Mouse (Mus musculus): ENCODE results near the gene Ost4. TPM values are rescaled to one million over a fixed set of nuclear protein-coding genes. Genes with fewer than 3 reads are reported as not detected.

Gene Ost4
- polyA plus RNA-seq, 1 experiment from 2014 or later, result 246 TPM

DNA sequence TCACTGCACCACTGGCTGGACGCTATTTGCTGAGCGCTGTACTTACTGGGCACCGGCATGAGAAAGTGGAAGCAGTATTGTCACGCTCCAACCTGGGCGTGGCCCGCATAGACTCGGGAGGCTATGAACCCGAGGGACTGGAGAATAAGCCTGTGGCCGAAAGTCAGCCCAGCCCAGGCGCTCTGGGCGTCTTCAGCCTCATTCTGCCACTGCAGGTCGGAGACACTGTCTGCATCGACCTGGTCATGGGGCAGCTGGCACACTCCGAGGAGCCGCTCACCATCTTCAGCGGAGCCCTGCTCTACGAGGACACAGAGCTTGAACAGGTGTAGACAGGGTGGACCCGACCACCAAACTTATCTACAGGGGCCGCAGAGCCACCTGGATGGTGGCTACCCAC, 13.0 kb upstream of the Ost4 start:
- Histone ChIP-seq H3K27me3 (ENCODE audit: control insufficient read depth, insufficient read depth, low read length) (no peaks in the 10 kb centered on the region; the same call in 1 of the 2 replicates), H3K9me3 (ENCODE audit: control insufficient read depth, low read length) (no peaks in the 10 kb centered on the region), H3K36me3 (ENCODE audit: control insufficient read depth, insufficient read depth, low read length) (no peaks in the 10 kb centered on the region), H3K4me1 (ENCODE audit: control insufficient read depth, insufficient read depth, low read length) (peaks cover 11% of the 10 kb centered on the region), H3K4me3 (replicated peaks; ENCODE audit: low read depth, low read length) (no peak overlapping the region), H3K9ac (replicated peaks; ENCODE audit: low read length) (no peak overlapping the region), H3K4me2 (ENCODE audit: low read length) (peak overlapping the region; percentile 81; the same call in 1 of the 2 replicates), H3K27ac (replicated peaks; ENCODE audit: low read depth, low read length) (no peak overlapping the region)
- no peak for DNase-seq
- 59% methylated on average over 19 of the region's 19 CpGs for WGBS
- ATAC-seq (ENCODE audit: low FRiP score, low TSS enrichment), result no peak

DNA sequence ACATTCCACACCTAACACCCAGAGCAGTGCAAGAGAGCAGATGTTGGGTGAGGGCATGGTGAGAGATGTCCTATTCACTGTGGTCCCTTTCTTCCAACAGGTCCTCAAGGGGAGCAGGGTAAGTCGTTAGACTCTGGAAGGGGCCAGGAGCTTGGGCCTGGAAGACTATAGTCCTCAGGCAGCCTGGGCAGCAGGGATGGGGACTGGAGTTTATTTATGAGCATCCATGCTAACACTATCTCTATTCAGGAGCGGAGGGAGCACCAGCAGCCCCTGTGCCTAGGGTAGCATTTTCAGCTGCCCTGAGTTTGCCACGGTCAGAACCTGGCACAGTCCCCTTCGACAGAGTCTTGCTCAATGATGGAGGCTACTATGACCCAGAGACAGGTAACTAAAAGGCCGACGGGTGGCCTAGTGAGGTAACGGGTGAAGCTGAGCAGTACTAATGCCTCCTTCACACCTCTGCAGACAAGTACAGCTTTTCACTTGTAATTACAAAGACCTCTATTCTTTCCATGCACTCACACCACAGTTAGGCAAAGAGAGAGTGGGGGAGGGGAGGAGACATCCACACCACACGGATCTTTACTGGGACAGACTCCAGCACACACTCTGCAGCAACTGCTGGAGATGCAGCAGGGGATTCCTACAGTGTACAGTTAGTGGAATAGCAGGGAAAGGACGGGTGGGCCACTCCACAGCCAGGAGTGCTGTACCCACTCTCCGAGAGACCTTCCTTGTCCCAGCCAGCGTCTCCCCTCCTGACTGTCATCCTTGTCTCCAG, 12.4 kb upstream of the Ost4 start:
- H3K9me3 ChIP-seq (ENCODE audit: control insufficient read depth, low read length), result no peaks in the 10 kb centered on the region
- peaks cover 13% of the 10 kb centered on the region for H3K4me1 ChIP-seq (ENCODE audit: control insufficient read depth, insufficient read depth, low read length)
- H3K27me3 ChIP-seq (ENCODE audit: control insufficient read depth, insufficient read depth, low read length), result no peaks in the 10 kb centered on the region; the same call in 1 of the 2 replicates
- H3K9ac ChIP-seq (replicated peaks; ENCODE audit: low read length), result no peak overlapping the region
- no peak overlapping the region for H3K27ac ChIP-seq (replicated peaks; ENCODE audit: low read depth, low read length)
- H3K4me3 ChIP-seq (replicated peaks; ENCODE audit: low read depth, low read length), result no peak overlapping the region
- DNase-seq, result peak; percentile 13
- no peaks in the 10 kb centered on the region for H3K36me3 ChIP-seq (ENCODE audit: control insufficient read depth, insufficient read depth, low read length)
- no peak overlapping the region for H3K4me2 ChIP-seq (ENCODE audit: low read length)
- 74% methylated on average over 11 of the region's 11 CpGs for WGBS
- no peak for ATAC-seq (ENCODE audit: low FRiP score, low TSS enrichment)

DNA sequence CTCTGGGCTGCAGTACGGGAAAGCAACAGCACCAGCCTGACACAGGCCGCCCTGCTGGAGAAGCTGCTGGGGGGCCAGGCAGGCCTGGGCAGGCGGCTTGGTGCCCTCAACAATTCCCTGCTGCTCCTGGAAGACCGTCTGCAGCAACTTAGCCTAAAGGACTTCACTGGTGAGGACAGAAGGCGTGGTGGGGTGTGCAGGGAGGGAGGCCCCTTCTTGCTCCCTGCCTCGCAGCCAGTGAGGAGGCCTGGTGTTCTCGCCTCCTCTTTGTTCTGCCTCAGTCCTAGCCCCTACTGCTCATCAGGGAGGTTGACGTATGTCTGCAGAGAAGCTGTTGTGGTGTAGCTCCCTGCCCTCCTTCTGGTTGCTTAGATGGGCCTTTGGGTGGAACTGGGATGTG, 11.1 kb upstream of the Ost4 start:
- Histone ChIP-seq H3K9ac (replicated peaks; ENCODE audit: low read length) (no peak overlapping the region), H3K4me1 (ENCODE audit: control insufficient read depth, insufficient read depth, low read length) (peaks cover 13% of the 10 kb centered on the region), H3K27me3 (ENCODE audit: control insufficient read depth, insufficient read depth, low read length) (no peaks in the 10 kb centered on the region; the same call in 1 of the 2 replicates), H3K9me3 (ENCODE audit: control insufficient read depth, low read length) (no peaks in the 10 kb centered on the region), H3K27ac (replicated peaks; ENCODE audit: low read depth, low read length) (no peak overlapping the region), H3K36me3 (ENCODE audit: control insufficient read depth, insufficient read depth, low read length) (no peaks in the 10 kb centered on the region), H3K4me2 (ENCODE audit: low read length) (no peak overlapping the region), H3K4me3 (replicated peaks; ENCODE audit: low read depth, low read length) (no peak overlapping the region)
- DNase-seq (no peak), ATAC-seq (ENCODE audit: low FRiP score, low TSS enrichment) (no peak)
- 76% methylated on average over 8 of the region's 8 CpGs for WGBS

DNA sequence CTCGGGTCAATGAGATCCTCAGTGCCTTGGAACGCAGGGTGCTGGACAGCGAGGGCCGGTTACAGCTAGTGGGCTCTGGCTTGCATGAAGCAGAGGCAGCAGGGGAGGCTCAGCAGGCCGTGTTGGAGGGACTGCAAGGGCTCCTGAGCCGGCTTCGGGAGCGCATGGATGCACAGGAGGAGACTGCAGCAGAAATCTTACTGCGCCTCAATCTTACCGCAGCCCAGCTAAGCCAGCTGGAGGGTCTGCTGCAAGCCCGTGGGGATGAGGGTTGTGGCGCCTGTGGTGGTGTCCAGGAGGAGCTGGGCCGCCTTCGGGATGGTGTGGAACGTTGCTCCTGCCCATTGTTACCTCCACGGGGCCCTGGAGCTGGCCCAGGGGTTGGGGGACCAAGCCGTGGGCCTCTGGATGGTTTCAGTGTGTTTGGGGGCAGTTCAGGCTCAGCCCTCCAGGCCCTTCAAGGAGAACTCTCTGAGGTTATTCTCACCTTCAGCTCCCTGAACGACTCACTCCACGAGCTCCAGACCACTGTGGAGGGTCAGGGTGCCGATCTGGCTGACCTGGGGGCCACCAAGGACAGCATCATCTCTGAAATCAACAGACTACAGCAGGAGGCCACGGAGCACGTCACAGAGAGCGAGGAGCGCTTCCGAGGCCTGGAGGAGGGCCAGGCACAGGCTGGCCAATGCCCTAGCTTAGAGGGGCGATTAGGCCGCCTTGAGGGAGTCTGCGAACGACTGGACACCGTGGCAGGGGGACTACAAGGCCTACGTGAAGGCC, 10.5 kb upstream of the Ost4 start:
- 80% methylated on average over 31 of the region's 31 CpGs for WGBS
- no peaks in the 10 kb centered on the region for H3K36me3 ChIP-seq (ENCODE audit: control insufficient read depth, insufficient read depth, low read length)
- no peaks in the 10 kb centered on the region for H3K9me3 ChIP-seq (ENCODE audit: control insufficient read depth, low read length)
- DNase-seq, result no peak
- no peak overlapping the region for H3K4me3 ChIP-seq (replicated peaks; ENCODE audit: low read depth, low read length)
- H3K27me3 ChIP-seq (ENCODE audit: control insufficient read depth, insufficient read depth, low read length), result no peaks in the 10 kb centered on the region; the same call in 1 of the 2 replicates
- peak overlapping the region; percentile 3; the same call in 1 of the 2 replicates for H3K9ac ChIP-seq (replicated peaks; ENCODE audit: low read length)
- ATAC-seq (ENCODE audit: low FRiP score, low TSS enrichment), result no peak
- peaks cover 13% of the 10 kb centered on the region for H3K4me1 ChIP-seq (ENCODE audit: control insufficient read depth, insufficient read depth, low read length)
- no peak overlapping the region for H3K4me2 ChIP-seq (ENCODE audit: low read length)
- no peak overlapping the region for H3K27ac ChIP-seq (replicated peaks; ENCODE audit: low read depth, low read length)

DNA sequence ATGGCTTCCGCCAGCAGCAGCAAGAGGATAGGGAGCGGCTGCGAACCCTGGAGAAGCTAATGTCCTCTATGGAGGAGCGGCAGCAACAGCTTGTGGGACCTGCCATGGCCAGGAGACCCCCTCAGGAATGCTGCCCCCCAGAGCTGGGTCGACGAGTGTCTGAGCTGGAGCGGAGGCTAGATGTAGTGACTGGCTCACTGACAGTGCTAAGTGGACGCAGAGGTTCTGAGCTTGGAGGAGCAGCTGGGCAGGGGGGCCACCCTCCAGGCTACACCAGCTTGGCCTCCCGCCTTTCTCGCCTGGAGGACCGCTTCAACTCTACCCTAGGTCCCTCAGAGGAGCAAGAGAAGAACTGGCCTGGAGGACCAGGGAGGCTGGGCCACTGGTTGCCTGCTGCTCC, 9.8 kb upstream of the Ost4 start:
- WGBS, result 88% methylated on average over 11 of the region's 11 CpGs

DNA sequence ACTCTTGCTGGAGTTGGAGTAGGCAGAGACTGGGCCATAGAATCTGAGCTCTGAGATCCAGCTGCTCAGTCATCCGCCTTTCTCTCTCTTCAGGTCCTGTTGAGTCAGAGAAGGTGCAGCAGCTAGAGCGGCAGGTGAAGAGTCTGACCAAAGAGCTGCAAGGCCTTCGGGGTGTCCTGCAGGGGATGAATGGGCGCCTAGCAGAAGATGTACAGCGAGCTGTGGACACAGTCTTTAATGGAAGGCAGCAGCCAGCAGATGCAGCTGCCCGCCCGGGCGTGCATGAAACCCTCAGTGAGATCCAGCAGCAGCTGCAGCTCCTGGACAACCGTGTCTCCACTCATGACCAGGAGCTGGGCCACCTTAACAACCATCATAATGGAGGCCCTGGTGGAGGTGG, 9.3 kb upstream of the Ost4 start:
- H3K27me3 ChIP-seq (ENCODE audit: control insufficient read depth, insufficient read depth, low read length), result no peaks in the 10 kb centered on the region
- H3K27ac ChIP-seq (replicated peaks; ENCODE audit: low read depth, low read length), result no peak overlapping the region
- no peak overlapping the region for H3K9ac ChIP-seq (replicated peaks; ENCODE audit: low read length)
- no peak for ATAC-seq (ENCODE audit: low FRiP score, low TSS enrichment)
- DNase-seq, result no peak
- H3K9me3 ChIP-seq (ENCODE audit: control insufficient read depth, low read length), result no peaks in the 10 kb centered on the region
- peaks cover 6% of the 10 kb centered on the region for H3K4me1 ChIP-seq (ENCODE audit: control insufficient read depth, insufficient read depth, low read length)
- H3K4me2 ChIP-seq (ENCODE audit: low read length), result no peak overlapping the region
- no peaks in the 10 kb centered on the region for H3K36me3 ChIP-seq (ENCODE audit: control insufficient read depth, insufficient read depth, low read length)
- 90% methylated on average over 9 of the region's 9 CpGs for WGBS
- no peak overlapping the region for H3K4me3 ChIP-seq (replicated peaks; ENCODE audit: low read depth, low read length)

More for the DNA sequence above, 9.8 kb upstream of the Ost4 start:
- no peaks in the 10 kb centered on the region for H3K9me3 ChIP-seq (ENCODE audit: control insufficient read depth, low read length)
- H3K9ac ChIP-seq (replicated peaks; ENCODE audit: low read length), result no peak overlapping the region
- peaks cover 11% of the 10 kb centered on the region for H3K4me1 ChIP-seq (ENCODE audit: control insufficient read depth, insufficient read depth, low read length)
- no peak overlapping the region for H3K27ac ChIP-seq (replicated peaks; ENCODE audit: low read depth, low read length)
- H3K27me3 ChIP-seq (ENCODE audit: control insufficient read depth, insufficient read depth, low read length), result no peaks in the 10 kb centered on the region; the same call in 1 of the 2 replicates
- ATAC-seq (ENCODE audit: low FRiP score, low TSS enrichment), result no peak
- DNase-seq, result no peak
- no peaks in the 10 kb centered on the region for H3K36me3 ChIP-seq (ENCODE audit: control insufficient read depth, insufficient read depth, low read length)
- H3K4me2 ChIP-seq (ENCODE audit: low read length), result no peak overlapping the region
- H3K4me3 ChIP-seq (replicated peaks; ENCODE audit: low read depth, low read length), result no peak overlapping the region

DNA sequence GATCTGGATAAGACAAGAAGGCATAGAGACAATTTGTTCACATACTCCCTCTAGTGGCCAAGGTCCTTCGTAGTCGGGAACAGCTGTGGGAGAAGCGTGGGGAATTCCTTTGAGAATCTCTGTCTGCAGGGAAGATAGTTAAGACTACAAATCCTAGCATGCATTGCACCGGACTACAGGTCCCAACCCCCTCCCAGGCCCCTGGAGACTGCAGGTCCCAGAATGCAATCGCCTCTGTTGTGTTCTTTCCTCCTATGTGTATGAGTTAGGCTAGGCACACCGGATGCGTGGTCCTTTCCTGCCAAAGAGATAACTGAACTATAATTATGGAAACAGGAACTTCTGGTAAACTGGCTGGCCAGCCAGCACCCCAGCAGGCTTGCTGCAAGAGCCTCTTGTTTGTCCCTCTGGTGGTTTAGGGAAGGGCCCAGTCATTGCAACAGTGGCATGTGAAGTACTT, 8.4 kb upstream of the Ost4 start:
- Histone ChIP-seq H3K4me1 (ENCODE audit: control insufficient read depth, insufficient read depth, low read length) (peaks cover 4% of the 10 kb centered on the region; the same call in 1 of the 2 replicates), H3K9me3 (ENCODE audit: control insufficient read depth, low read length) (no peaks in the 10 kb centered on the region), H3K4me3 (replicated peaks; ENCODE audit: low read depth, low read length) (no peak overlapping the region), H3K4me2 (ENCODE audit: low read length) (peak overlapping the region; percentile 23), H3K27ac (replicated peaks; ENCODE audit: low read depth, low read length) (0 out of 2 replicates have a peak overlapping the region, but pooled peaks have one; percentile 42), H3K9ac (replicated peaks; ENCODE audit: low read length) (no peak overlapping the region), H3K36me3 (ENCODE audit: control insufficient read depth, insufficient read depth, low read length) (no peaks in the 10 kb centered on the region), H3K27me3 (ENCODE audit: control insufficient read depth, insufficient read depth, low read length) (no peaks in the 10 kb centered on the region)
- WGBS, result 4% methylated on average over 7 of the region's 7 CpGs
- ATAC-seq (ENCODE audit: low FRiP score, low TSS enrichment), result peak; percentile 79
- DNase-seq, result peak; percentile 98

DNA sequence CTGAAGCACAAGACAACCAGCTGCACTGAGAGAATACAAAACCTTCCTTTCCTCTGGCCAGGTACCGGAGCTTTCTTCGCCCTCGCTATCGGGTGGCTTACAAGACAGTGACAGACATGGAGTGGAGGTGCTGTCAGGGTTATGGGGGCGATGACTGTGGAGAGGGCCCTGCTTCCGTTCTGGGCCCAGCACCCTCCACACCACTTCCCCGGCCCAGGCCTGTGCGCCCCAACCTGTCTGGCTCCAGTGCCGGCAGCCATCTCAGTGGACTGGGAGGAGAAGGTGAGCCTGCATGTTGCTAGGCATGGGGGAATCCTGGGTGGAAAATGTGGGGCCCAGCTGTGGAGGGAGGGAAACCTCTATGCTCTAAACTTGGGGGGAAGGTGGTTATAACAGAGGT, 7.9 kb upstream of the Ost4 start:
- 66% methylated on average over 9 of the region's 9 CpGs for WGBS
- Histone ChIP-seq H3K27me3 (ENCODE audit: control insufficient read depth, insufficient read depth, low read length) (no peaks in the 10 kb centered on the region), H3K4me1 (ENCODE audit: control insufficient read depth, insufficient read depth, low read length) (peaks cover 4% of the 10 kb centered on the region; the same call in 1 of the 2 replicates), H3K9me3 (ENCODE audit: control insufficient read depth, low read length) (no peaks in the 10 kb centered on the region), H3K27ac (replicated peaks; ENCODE audit: low read depth, low read length) (no peak overlapping the region; the same call in 1 of the 2 replicates), H3K4me3 (replicated peaks; ENCODE audit: low read depth, low read length) (no peak overlapping the region), H3K36me3 (ENCODE audit: control insufficient read depth, insufficient read depth, low read length) (no peaks in the 10 kb centered on the region), H3K9ac (replicated peaks; ENCODE audit: low read length) (peak overlapping the region; percentile 9; the same call in 1 of the 2 replicates), H3K4me2 (ENCODE audit: low read length) (peak overlapping the region; percentile 22; the same call in 1 of the 2 replicates)
- DNase-seq (no peak), ATAC-seq (ENCODE audit: low FRiP score, low TSS enrichment) (no peak; the same call in 1 of the 2 replicates)
